Mouse (Mus musculus) hindbrain, embryonic 15.5 days (tissue): Measurements from ENCODE around the gene Metap2. TPM values are rescaled to one million over a fixed set of nuclear protein-coding genes. Genes with fewer than 3 reads are reported as not detected.
"Not testable (repeated sequence)": the region's sequence is repeated elsewhere in the genome, so short reads cannot be mapped to it uniquely, and the experiment has no call there.

ENCODE experiments used
- ATAC-seq: fragments of 200-750 bp; cut with Nextera tagmentation; 2 replicates; pipeline ENCODE4 v1.8.0; 2017; ENCODE audit warnings: low read depth, moderate number of reproducible peaks, moderate TSS enrichment; ENCODE audit not compliant: low FRiP score
- H3K27ac ChIP-seq: fragments of 300-500 bp; sonication (generic); replicated peaks from 2 replicates; pipeline ENCODE4 v1.5.1; 2015; ENCODE audit warnings: mild to moderate bottlenecking, inconsistent platforms
- H3K27me3 ChIP-seq: fragments of 300-500 bp; sonication (generic); 2 replicates; pipeline ENCODE4 v1.6.1; 2015; ENCODE audit warnings: control low read depth, inconsistent platforms
- H3K36me3 ChIP-seq: fragments of 300-500 bp; sonication (generic); 2 replicates; pipeline ENCODE4 v1.6.1; 2015; ENCODE audit warnings: control low read depth, inconsistent platforms
- H3K4me1 ChIP-seq: fragments of 300-500 bp; sonication (generic); replicated peaks from 2 replicates; pipeline ENCODE4 v1.6.1; 2015; ENCODE audit warnings: control low read depth, inconsistent platforms
- H3K4me2 ChIP-seq: fragments of 300-500 bp; sonication (generic); 2 replicates; pipeline ENCODE4 v1.6.1; 2015; ENCODE audit warnings: moderate library complexity, mild to moderate bottlenecking, inconsistent platforms
- H3K4me3 ChIP-seq: fragments of 300-500 bp; sonication (generic); 2 replicates; pipeline ENCODE4 v1.5.1; 2015; ENCODE audit warnings: mild to moderate bottlenecking, inconsistent platforms
- H3K9ac ChIP-seq: fragments of 300-500 bp; sonication (generic); 2 replicates; pipeline ENCODE4 v1.6.1; 2015; ENCODE audit warnings: inconsistent platforms
- H3K9me3 ChIP-seq: fragments of 300-500 bp; sonication (generic); 2 replicates; pipeline ENCODE4 v1.6.1; 2016; ENCODE audit warnings: control low read depth, inconsistent platforms
- WGBS: fragments of 180-500 bp; shearing (Covaris S2); methylation state at CpG from one replicate; pipeline ENCODE4 v1.1.7; 2015; 5-methylcytosine and 5-hydroxymethylcytosine counted together
- polyA plus RNA-seq: library from polyadenylated mRNA; unstranded; fragments of >200 nt; fragmentation: Nextera tagmentation; extraction: Ambion mirVana; gene quantifications from 2 replicates; pipeline ENCODE4 v1.2.1, GENCODE M21; 2015

The Metap2 gene
- polyA plus RNA-seq, 1 experiment from 2014 or later: 156 TPM

GRCm38 (mm10) chr10:93885839-93886477, 10.9 kb downstream of the Metap2 start:
- no peak overlapping the region for H3K9ac ChIP-seq
- no peak overlapping the region for H3K27ac ChIP-seq
- H3K9me3 ChIP-seq: no peaks in the 10 kb centered on the region
- H3K4me3 ChIP-seq: no peak overlapping the region
- no peak for ATAC-seq
- peaks cover 18% of the 10 kb centered on the region for H3K4me1 ChIP-seq
- 93% methylated on average over 14 of the region's 14 CpGs for WGBS
- no peak overlapping the region for H3K4me2 ChIP-seq
- H3K36me3 ChIP-seq: peaks cover 27% of the 10 kb centered on the region
- no peaks in the 10 kb centered on the region for H3K27me3 ChIP-seq

GRCm38 (mm10) chr10:93882738-93883364, 14.0 kb downstream of the Metap2 start:
- H3K27me3 ChIP-seq: no peaks in the 10 kb centered on the region
- H3K4me3 ChIP-seq: no peak overlapping the region
- H3K9ac ChIP-seq: no peak overlapping the region
- H3K36me3 ChIP-seq: peaks cover 42% of the 10 kb centered on the region
- no peak overlapping the region for H3K27ac ChIP-seq
- WGBS: 87% methylated on average over 8 of the region's 8 CpGs
- no peaks in the 10 kb centered on the region for H3K9me3 ChIP-seq
- H3K4me2 ChIP-seq: no peak overlapping the region
- peaks cover 4% of the 10 kb centered on the region for H3K4me1 ChIP-seq
- no peak for ATAC-seq

- Histone ChIP-seq H3K4me2 (no peak overlapping the region), H3K9me3 (no peaks in the 10 kb centered on the region), H3K9ac (no peak overlapping the region), H3K4me3 (no peak overlapping the region), H3K4me1 (no peaks in the 10 kb centered on the region), H3K27ac (no peak overlapping the region), H3K36me3 (peaks cover 43% of the 10 kb centered on the region), H3K27me3 (no peaks in the 10 kb centered on the region)
- ATAC-seq: no peak
Measured at GRCm38 (mm10) chr10:93881918-93882317, 15.0 kb downstream of the Metap2 start.

- no peak overlapping the region for H3K4me3 ChIP-seq
- H3K27me3 ChIP-seq: no peaks in the 10 kb centered on the region
- H3K27ac ChIP-seq: no peak overlapping the region
- no peak overlapping the region for H3K4me2 ChIP-seq
- ATAC-seq: no peak
- WGBS: 90% methylated on average over 4 of the region's 4 CpGs
- H3K4me1 ChIP-seq: no peaks in the 10 kb centered on the region
- H3K36me3 ChIP-seq: peaks cover 25% of the 10 kb centered on the region
- H3K9ac ChIP-seq: no peak overlapping the region
- no peaks in the 10 kb centered on the region for H3K9me3 ChIP-seq
Measured at GRCm38 (mm10) chr10:93878732-93879131, 18.2 kb downstream of the Metap2 start.

- no peak overlapping the region for H3K4me3 ChIP-seq
- peaks cover 31% of the 10 kb centered on the region for H3K36me3 ChIP-seq
- H3K27me3 ChIP-seq: no peaks in the 10 kb centered on the region
- no peak overlapping the region for H3K9ac ChIP-seq
- 81% methylated on average over 1 of the region's 1 CpGs for WGBS
- no peak overlapping the region for H3K27ac ChIP-seq
- no peak for ATAC-seq
- no peak overlapping the region for H3K4me2 ChIP-seq
- no peaks in the 10 kb centered on the region for H3K9me3 ChIP-seq
- no peaks in the 10 kb centered on the region for H3K4me1 ChIP-seq
Measured at GRCm38 (mm10) chr10:93876772-93877171, 20.1 kb downstream of the Metap2 start.

- no peak for ATAC-seq
- Histone ChIP-seq H3K27me3 (no peaks in the 10 kb centered on the region), H3K4me3 (no peak overlapping the region), H3K4me1 (no peaks in the 10 kb centered on the region), H3K9ac (no peak overlapping the region), H3K9me3 (no peaks in the 10 kb centered on the region), H3K36me3 (peaks cover 66% of the 10 kb centered on the region), H3K4me2 (no peak overlapping the region), H3K27ac (no peak overlapping the region)
- whole genome bisulfite sequencing: 93% methylated on average over 4 of the region's 4 CpGs
Measured at GRCm38 (mm10) chr10:93868886-93869285, 28.0 kb downstream of the Metap2 start.

GRCm38 (mm10) chr10:93868401-93868800, 28.5 kb downstream of the Metap2 start:
- H3K4me2 ChIP-seq: no peak overlapping the region
- ATAC-seq: no peak
- H3K9me3 ChIP-seq: no peaks in the 10 kb centered on the region
- no peak overlapping the region for H3K4me3 ChIP-seq
- peaks cover 66% of the 10 kb centered on the region for H3K36me3 ChIP-seq
- H3K27ac ChIP-seq: no peak overlapping the region
- H3K9ac ChIP-seq: no peak overlapping the region
- no peaks in the 10 kb centered on the region for H3K4me1 ChIP-seq
- H3K27me3 ChIP-seq: no peaks in the 10 kb centered on the region
- 95% methylated on average over 7 of the region's 7 CpGs for WGBS

GRCm38 (mm10) chr10:93856095-93856494, 40.8 kb downstream of the Metap2 start:
- Histone ChIP-seq H3K4me3 (no peak overlapping the region), H3K9ac (no peak overlapping the region), H3K9me3 (no peaks in the 10 kb centered on the region), H3K36me3 (peaks cover 15% of the 10 kb centered on the region), H3K27ac (no peak overlapping the region), H3K27me3 (no peaks in the 10 kb centered on the region), H3K4me1 (no peaks in the 10 kb centered on the region), H3K4me2 (no peak overlapping the region)
- WGBS: 91% methylated on average over 6 of the region's 6 CpGs
- ATAC-seq: no peak

- Histone ChIP-seq H3K4me2 (no peak overlapping the region), H3K9ac (no peak overlapping the region), H3K27ac (no peak overlapping the region), H3K4me3 (no peak overlapping the region), H3K36me3 (peaks cover 6% of the 10 kb centered on the region), H3K9me3 (no peaks in the 10 kb centered on the region), H3K4me1 (no peaks in the 10 kb centered on the region), H3K27me3 (no peaks in the 10 kb centered on the region)
- 96% methylated on average over 9 of the region's 9 CpGs for WGBS
- no peak for ATAC-seq
Measured at GRCm38 (mm10) chr10:93855126-93855525, 41.8 kb downstream of the Metap2 start.

- Histone ChIP-seq H3K9ac (no peak overlapping the region), H3K27ac (no peak overlapping the region), H3K27me3 (no peaks in the 10 kb centered on the region), H3K4me3 (no peak overlapping the region), H3K4me1 (no peaks in the 10 kb centered on the region), H3K4me2 (no peak overlapping the region), H3K36me3 (no peaks in the 10 kb centered on the region), H3K9me3 (peaks cover 3% of the 10 kb centered on the region; the same call in 1 of the 2 replicates)
- ATAC-seq: no peak
- 96% methylated on average over 13 of the region's 13 CpGs for WGBS
Measured at GRCm38 (mm10) chr10:93846706-93847105, 50.2 kb downstream of the Metap2 start.

- not testable (repeated sequence) for H3K27ac ChIP-seq, H3K36me3 ChIP-seq, H3K9ac ChIP-seq, ATAC-seq, H3K9me3 ChIP-seq, H3K4me2 ChIP-seq, H3K4me3 ChIP-seq
- H3K4me1 ChIP-seq: peaks cover 19% of the 10 kb centered on the region
- peaks cover 34% of the 10 kb centered on the region for H3K27me3 ChIP-seq
- WGBS: 92% methylated on average over 7 of the region's 7 CpGs
Measured at GRCm38 (mm10) chr10:93835115-93835514, 61.8 kb downstream of the Metap2 start.

- H3K4me2 ChIP-seq: peak overlapping the region; percentile 88
- no peaks in the 10 kb centered on the region for H3K9me3 ChIP-seq
- no peak overlapping the region for H3K27ac ChIP-seq
- WGBS: 4% methylated on average over 13 of the region's 13 CpGs
- no peak for ATAC-seq
- H3K4me1 ChIP-seq: peaks cover 19% of the 10 kb centered on the region
- peak overlapping the region; percentile 54 for H3K4me3 ChIP-seq
- H3K36me3 ChIP-seq: no peaks in the 10 kb centered on the region
- H3K27me3 ChIP-seq: peaks cover 39% of the 10 kb centered on the region
- H3K9ac ChIP-seq: 0 out of 2 replicates have a peak overlapping the region, but pooled peaks have one; percentile 26
Measured at GRCm38 (mm10) chr10:93834394-93834745, 62.5 kb downstream of the Metap2 start.
